Mouse (Mus musculus) liver, embryonic 14.5 days (tissue): ENCODE data around the gene Ankrd33b. TPM values are rescaled to one million over a fixed set of nuclear protein-coding genes. Genes with fewer than 3 reads are reported as not detected.

ENCODE experiments used
- ATAC-seq: fragments of 200-750 bp; cut with Nextera tagmentation; 2 replicates; pipeline ENCODE4 v1.8.0; 2017; ENCODE audit warnings: moderate number of reproducible peaks, mild to moderate bottlenecking, moderate library complexity; ENCODE audit not compliant: insufficient read depth
- DNase-seq, 3 experiments: peaks; one replicate each; pipeline ENCODE4 v3.0.0-alpha.2; 2012 to 2013; ENCODE audit warnings: low read depth in 3 of 3, low spot score in 3 of 3
- H3K27ac ChIP-seq: fragments of 300-500 bp; sonication (generic); 2 replicates; pipeline ENCODE4 v1.5.1; 2014; ENCODE audit warnings: moderate library complexity, mild to moderate bottlenecking, control low read depth, inconsistent platforms
- H3K27me3 ChIP-seq: fragments of 300-500 bp; sonication (generic); 2 replicates; pipeline ENCODE4 v1.6.1; 2014; ENCODE audit warnings: mild to moderate bottlenecking, low read length, moderate library complexity; ENCODE audit not compliant: control insufficient read depth, insufficient read depth
- H3K36me3 ChIP-seq: fragments of 300-500 bp; sonication (generic); replicated peaks from 2 replicates; pipeline ENCODE4 v1.6.1; 2014; ENCODE audit warnings: low read depth; ENCODE audit not compliant: control insufficient read depth, insufficient read depth
- H3K4me1 ChIP-seq, 2 experiments: fragments of 200-500 bp in 1 of 2; fragments of 300-500 bp in 1 of 2; sonication (generic) in 1 of 2; replicated peaks; 2 replicates each; pipeline ENCODE4 v1.6.1; 2012 to 2014; ENCODE audit warnings: antibody characterized with exemption in 1 of 2, inconsistent platforms in 1 of 2, low read length in 1 of 2; ENCODE audit not compliant: control insufficient read depth in 2 of 2, insufficient read depth in 2 of 2
- H3K4me2 ChIP-seq: fragments of 300-500 bp; sonication (generic); 2 replicates; pipeline ENCODE4 v1.6.1; 2014; ENCODE audit warnings: low read depth, mild to moderate bottlenecking, control low read depth, moderate library complexity
- H3K4me3 ChIP-seq, 2 experiments: fragments of 200-500 bp in 1 of 2; fragments of 300-500 bp in 1 of 2; sonication (generic) in 1 of 2; 2 replicates each; pipeline ENCODE4 v1.5.1; 2012 to 2014; ENCODE audit warnings: low read depth in 2 of 2, low read length in 2 of 2, mild to moderate bottlenecking in 2 of 2, control low read depth in 1 of 2, inconsistent platforms in 1 of 2, moderate library complexity in 1 of 2; ENCODE audit not compliant: insufficient read depth in 1 of 2
- H3K9ac ChIP-seq: fragments of 300-500 bp; sonication (generic); replicated peaks from 2 replicates; pipeline ENCODE4 v1.6.1; 2014; ENCODE audit warnings: mild to moderate bottlenecking, control low read depth, moderate library complexity
- H3K9me3 ChIP-seq: fragments of 300-500 bp; sonication (generic); 2 replicates; pipeline ENCODE4 v1.6.1; 2016; ENCODE audit warnings: low read length, mixed read lengths; ENCODE audit not compliant: control insufficient read depth
- CTCF ChIP-seq: IDR thresholded peaks from 2 replicates; pipeline ENCODE4 v1.5.1; 2016; ENCODE audit warnings: antibody characterized with exemption, low read depth, control low read depth
- EP300 ChIP-seq: IDR thresholded peaks from 2 replicates; pipeline ENCODE4 v1.6.1; 2016; ENCODE audit warnings: antibody characterized with exemption, low read depth
- WGBS: fragments of 180-500 bp; shearing (Covaris S2); extraction: QIAGEN DNeasy Blood & Tissue Kit; methylation state at CpG from one replicate; pipeline ENCODE4 v1.1.7; 2014; ENCODE audit not compliant: insufficient replicate concordance; 5-methylcytosine and 5-hydroxymethylcytosine counted together
- polyA plus RNA-seq, 2 experiments: library from polyadenylated mRNA; depleted of rRNA in 1 of 2; stranded (reverse) in 1 of 2; unstranded in 1 of 2; fragments of >200 nt; fragmentation: Nextera tagmentation in 1 of 2; extraction: Ambion mirVana in 1 of 2; gene quantifications; 2 replicates each; pipeline versions ENCODE4 v1.2.1 to v1.2.3; 2012 to 2014

Gene Ankrd33b
- polyA plus RNA-seq, 2 experiments = 0.19 to 0.27 TPM

- no peak overlapping the region for H3K4me2 ChIP-seq
- H3K27me3 ChIP-seq = no peaks in the 10 kb centered on the region
- DNase-seq (no peak), ATAC-seq (no peak)
- H3K27ac ChIP-seq = no peak overlapping the region
- 28% methylated on average over 3 of the region's 3 CpGs for WGBS
- H3K9me3 ChIP-seq = no peaks in the 10 kb centered on the region
- no peak overlapping the region for H3K9ac ChIP-seq
- H3K36me3 ChIP-seq = no peaks in the 10 kb centered on the region
- H3K4me1 ChIP-seq = no peaks in the 10 kb centered on the region
- no peak overlapping the region for H3K4me3 ChIP-seq
- no peak for TF ChIP-seq EP300
- no peak for TF ChIP-seq CTCF
Measured at GRCm38 (mm10) chr15:31400974-31401373, 33.4 kb upstream of the Ankrd33b start.

- H3K4me2 ChIP-seq = no peak overlapping the region
- H3K9ac ChIP-seq = no peak overlapping the region
- no peak overlapping the region for H3K27ac ChIP-seq
- TF ChIP-seq CTCF (no peak), EP300 (no peak)
- no peaks in the 10 kb centered on the region for H3K27me3 ChIP-seq
- no peaks in the 10 kb centered on the region for H3K9me3 ChIP-seq
- no peak for DNase-seq
- no peak overlapping the region for H3K4me3 ChIP-seq
- ATAC-seq = no peak
- WGBS = 76% methylated on average over 13 of the region's 13 CpGs
- H3K36me3 ChIP-seq = no peaks in the 10 kb centered on the region
- no peaks in the 10 kb centered on the region for H3K4me1 ChIP-seq
Measured at GRCm38 (mm10) chr15:31398769-31399168, 31.2 kb upstream of the Ankrd33b start.

GRCm38 (mm10) chr15:31397379-31397778 lies 29.9 kb upstream of the Ankrd33b start:
- no peaks in the 10 kb centered on the region for H3K9me3 ChIP-seq
- no peak for ATAC-seq
- H3K27me3 ChIP-seq = no peaks in the 10 kb centered on the region
- TF ChIP-seq CTCF (0 out of 2 replicates have a peak, but pooled peaks have one; percentile 12), EP300 (no peak)
- no peak overlapping the region for H3K9ac ChIP-seq
- 48% methylated on average over 3 of the region's 3 CpGs for WGBS
- H3K4me3 ChIP-seq = no peak overlapping the region
- H3K36me3 ChIP-seq = no peaks in the 10 kb centered on the region
- no peak for DNase-seq
- no peak overlapping the region for H3K27ac ChIP-seq
- no peak overlapping the region for H3K4me2 ChIP-seq
- no peaks in the 10 kb centered on the region for H3K4me1 ChIP-seq

- H3K27ac ChIP-seq = no peak overlapping the region
- no peaks in the 10 kb centered on the region for H3K36me3 ChIP-seq
- no peak overlapping the region for H3K9ac ChIP-seq
- H3K4me3 ChIP-seq = no peak overlapping the region
- TF ChIP-seq EP300 = no peak
- TF ChIP-seq CTCF = no peak
- no peaks in the 10 kb centered on the region for H3K27me3 ChIP-seq
- ATAC-seq (no peak), DNase-seq (no peak)
- no peaks in the 10 kb centered on the region for H3K9me3 ChIP-seq
- H3K4me2 ChIP-seq = no peak overlapping the region
- WGBS = 65% methylated on average over 5 of the region's 5 CpGs
- no peaks in the 10 kb centered on the region for H3K4me1 ChIP-seq
Measured at GRCm38 (mm10) chr15:31396755-31397154, 29.2 kb upstream of the Ankrd33b start.

GRCm38 (mm10) chr15:31395986-31396385 lies 28.5 kb upstream of the Ankrd33b start:
- no peak overlapping the region for H3K9ac ChIP-seq
- H3K4me2 ChIP-seq = no peak overlapping the region
- no peaks in the 10 kb centered on the region for H3K27me3 ChIP-seq
- H3K9me3 ChIP-seq = no peaks in the 10 kb centered on the region
- H3K27ac ChIP-seq = no peak overlapping the region
- no peaks in the 10 kb centered on the region for H3K36me3 ChIP-seq
- TF ChIP-seq CTCF = no peak
- no peak for TF ChIP-seq EP300
- no peaks in the 10 kb centered on the region for H3K4me1 ChIP-seq
- no peak for ATAC-seq
- 68% methylated on average over 4 of the region's 4 CpGs for WGBS
- H3K4me3 ChIP-seq = no peak overlapping the region
- no peak for DNase-seq
